Mouse (Mus musculus): ENCODE measurements around the gene Arhgap10. TPM values are rescaled to one million over a fixed set of nuclear protein-coding genes. Genes with fewer than 3 reads are reported as not detected.

Arhgap10 gene
- polyA plus RNA-seq, 1 experiment from 2014 or later = 19.7 TPM

DNA sequence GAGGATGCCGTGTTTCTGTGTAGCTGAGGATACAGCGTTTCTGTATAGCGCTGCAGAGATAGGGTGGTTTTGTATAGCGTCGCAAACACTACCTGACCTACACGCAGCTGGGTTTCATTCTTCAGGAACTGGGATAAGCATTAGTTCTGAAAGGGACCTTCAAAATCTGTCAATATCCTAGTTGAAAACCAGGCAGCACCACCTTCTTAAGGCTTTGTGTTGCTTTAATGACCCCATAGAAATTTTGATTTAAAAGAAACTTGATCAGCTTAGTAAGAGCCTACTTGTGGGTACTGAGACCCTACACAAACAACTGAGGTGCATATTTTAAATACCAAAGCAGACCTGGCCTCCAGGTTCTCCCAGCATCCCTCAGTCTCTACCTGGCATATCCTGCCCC lies 245.6 kb downstream of the Arhgap10 start:
- Histone ChIP-seq H3K36me3 (ENCODE audit: control insufficient read depth, insufficient read depth) (peaks cover 31% of the 10 kb centered on the region; the same call in 1 of the 2 replicates), H3K4me1 (replicated peaks; ENCODE audit: control insufficient read depth, insufficient read depth, low read length) (no peaks in the 10 kb centered on the region), H3K9me3 (ENCODE audit: control insufficient read depth) (peaks cover 3% of the 10 kb centered on the region; the same call in 1 of the 2 replicates), H3K9ac (ENCODE audit: low read depth, low read length) (no peak overlapping the region), H3K4me3 (ENCODE audit: low read depth, low read length) (no peak overlapping the region), H3K4me2 (replicated peaks; ENCODE audit: low read depth) (no peak overlapping the region), H3K27ac (ENCODE audit: low read depth, low read length) (no peak overlapping the region), H3K27me3 (replicated peaks; ENCODE audit: control insufficient read depth, insufficient read depth, low read length) (no peaks in the 10 kb centered on the region)
- TF ChIP-seq CTCF (IDR thresholded peaks at IDR 0.05; ENCODE audit: low read depth) = no peak
- no peak for ATAC-seq
- whole genome bisulfite sequencing = 91% methylated on average over 6 of the region's 6 CpGs

DNA sequence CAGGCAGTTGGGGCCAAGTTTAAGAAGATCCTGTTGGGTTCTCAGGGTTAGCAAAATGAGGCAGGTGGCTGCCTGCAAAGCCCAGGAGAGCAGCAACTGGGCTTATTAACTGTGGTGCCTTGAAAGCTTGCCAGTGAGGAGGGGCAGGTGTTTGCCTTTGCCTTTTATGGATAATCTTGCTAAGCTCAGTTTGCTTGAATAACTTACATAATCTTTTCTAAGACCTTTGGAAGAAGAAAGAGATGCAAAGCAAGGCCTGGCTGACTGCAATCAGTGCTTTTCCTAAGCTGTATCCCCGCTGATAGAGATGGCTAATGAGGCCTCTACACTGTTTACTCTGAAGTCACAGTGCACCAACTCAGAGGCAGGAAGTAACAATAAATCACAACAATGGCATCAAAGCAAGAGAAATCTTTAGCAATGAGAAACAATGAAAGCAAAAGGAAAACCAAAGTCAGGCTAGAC lies 249.8 kb downstream of the Arhgap10 start:
- H3K27me3 ChIP-seq (replicated peaks; ENCODE audit: control insufficient read depth, insufficient read depth, low read length) = no peaks in the 10 kb centered on the region
- H3K9me3 ChIP-seq (ENCODE audit: control insufficient read depth) = peaks cover 3% of the 10 kb centered on the region; the same call in 1 of the 2 replicates
- 42% methylated on average over 1 of the region's 1 CpGs for WGBS
- TF ChIP-seq CTCF (IDR thresholded peaks at IDR 0.05; ENCODE audit: low read depth) = no peak
- H3K36me3 ChIP-seq (ENCODE audit: control insufficient read depth, insufficient read depth) = peaks cover 24% of the 10 kb centered on the region; the same call in 1 of the 2 replicates
- H3K4me2 ChIP-seq (replicated peaks; ENCODE audit: low read depth) = no peak overlapping the region
- H3K4me1 ChIP-seq (replicated peaks; ENCODE audit: control insufficient read depth, insufficient read depth, low read length) = no peaks in the 10 kb centered on the region
- H3K4me3 ChIP-seq (ENCODE audit: low read depth, low read length) = no peak overlapping the region
- H3K9ac ChIP-seq (ENCODE audit: low read depth, low read length) = no peak overlapping the region
- no peak overlapping the region for H3K27ac ChIP-seq (ENCODE audit: low read depth, low read length)
- ATAC-seq = no peak

GRCm38 (mm10) chr8:77262216-77263009 lies 255.3 kb downstream of the Arhgap10 start:
- TF ChIP-seq CTCF (IDR thresholded peaks at IDR 0.05; ENCODE audit: low read depth) = no peak
- 74% methylated on average over 12 of the region's 12 CpGs for WGBS

GRCm38 (mm10) chr8:77261215-77261614 lies 256.5 kb downstream of the Arhgap10 start:
- ATAC-seq = peak; percentile 90
- 75% methylated on average over 6 of the region's 6 CpGs for WGBS

More at GRCm38 (mm10) chr8:77262216-77263009, 255.3 kb downstream of the Arhgap10 start:
- Histone ChIP-seq H3K4me2 (replicated peaks; ENCODE audit: low read depth) (no peak overlapping the region), H3K9ac (ENCODE audit: low read depth, low read length) (no peak overlapping the region), H3K27ac (ENCODE audit: low read depth, low read length) (no peak overlapping the region), H3K4me1 (replicated peaks; ENCODE audit: control insufficient read depth, insufficient read depth, low read length) (no peaks in the 10 kb centered on the region), H3K36me3 (ENCODE audit: control insufficient read depth, insufficient read depth) (peaks cover 20% of the 10 kb centered on the region), H3K27me3 (replicated peaks; ENCODE audit: control insufficient read depth, insufficient read depth, low read length) (no peaks in the 10 kb centered on the region), H3K9me3 (ENCODE audit: control insufficient read depth) (no peaks in the 10 kb centered on the region), H3K4me3 (ENCODE audit: low read depth, low read length) (no peak overlapping the region)
- ATAC-seq = no peak

GRCm38 (mm10) chr8:77257085-77257451 lies 260.7 kb downstream of the Arhgap10 start:
- Histone ChIP-seq H3K4me1 (replicated peaks; ENCODE audit: control insufficient read depth, insufficient read depth, low read length) (no peaks in the 10 kb centered on the region), H3K27me3 (replicated peaks; ENCODE audit: control insufficient read depth, insufficient read depth, low read length) (no peaks in the 10 kb centered on the region), H3K4me3 (ENCODE audit: low read depth, low read length) (no peak overlapping the region), H3K9ac (ENCODE audit: low read depth, low read length) (no peak overlapping the region), H3K36me3 (ENCODE audit: control insufficient read depth, insufficient read depth) (peaks cover 42% of the 10 kb centered on the region), H3K9me3 (ENCODE audit: control insufficient read depth) (no peaks in the 10 kb centered on the region), H3K4me2 (replicated peaks; ENCODE audit: low read depth) (no peak overlapping the region), H3K27ac (ENCODE audit: low read depth, low read length) (no peak overlapping the region)
- no peak for TF ChIP-seq CTCF (IDR thresholded peaks at IDR 0.05; ENCODE audit: low read depth)
- 94% methylated on average over 12 of the region's 12 CpGs for WGBS
- ATAC-seq = no peak

More at GRCm38 (mm10) chr8:77261215-77261614, 256.5 kb downstream of the Arhgap10 start:
- no peak for TF ChIP-seq CTCF (IDR thresholded peaks at IDR 0.05; ENCODE audit: low read depth)
- Histone ChIP-seq H3K36me3 (ENCODE audit: control insufficient read depth, insufficient read depth) (peaks cover 32% of the 10 kb centered on the region), H3K4me2 (replicated peaks; ENCODE audit: low read depth) (no peak overlapping the region), H3K4me3 (ENCODE audit: low read depth, low read length) (no peak overlapping the region), H3K27me3 (replicated peaks; ENCODE audit: control insufficient read depth, insufficient read depth, low read length) (no peaks in the 10 kb centered on the region), H3K27ac (ENCODE audit: low read depth, low read length) (no peak overlapping the region), H3K9ac (ENCODE audit: low read depth, low read length) (no peak overlapping the region), H3K4me1 (replicated peaks; ENCODE audit: control insufficient read depth, insufficient read depth, low read length) (no peaks in the 10 kb centered on the region), H3K9me3 (ENCODE audit: control insufficient read depth) (no peaks in the 10 kb centered on the region)

- Histone ChIP-seq H3K4me3 (ENCODE audit: low read depth, low read length) (no peak overlapping the region), H3K27me3 (replicated peaks; ENCODE audit: control insufficient read depth, insufficient read depth, low read length) (no peaks in the 10 kb centered on the region), H3K27ac (ENCODE audit: low read depth, low read length) (no peak overlapping the region), H3K36me3 (ENCODE audit: control insufficient read depth, insufficient read depth) (peaks cover 42% of the 10 kb centered on the region), H3K9me3 (ENCODE audit: control insufficient read depth) (no peaks in the 10 kb centered on the region), H3K9ac (ENCODE audit: low read depth, low read length) (no peak overlapping the region), H3K4me2 (replicated peaks; ENCODE audit: low read depth) (no peak overlapping the region), H3K4me1 (replicated peaks; ENCODE audit: control insufficient read depth, insufficient read depth, low read length) (no peaks in the 10 kb centered on the region; the same call in 1 of the 2 replicates)
- 94% methylated on average over 5 of the region's 5 CpGs for WGBS
- no peak for ATAC-seq
- no peak for TF ChIP-seq CTCF (IDR thresholded peaks at IDR 0.05; ENCODE audit: low read depth)
These were observed 261.2 kb downstream of the Arhgap10 start for GRCm38 (mm10) chr8:77256450-77257084.
